Mouse (Mus musculus): Measurements from ENCODE around the gene Zbtb3. TPM values are rescaled to one million over a fixed set of nuclear protein-coding genes. Genes with fewer than 3 reads are reported as not detected.
"Not testable (repeated sequence)": the region's sequence is repeated elsewhere in the genome, so short reads cannot be mapped to it uniquely, and the experiment has no call there.

The Zbtb3 gene
- total and polyA plus RNA-seq, 2 experiments from 2014 or later = 4.4 to 5.0 TPM

DNA sequence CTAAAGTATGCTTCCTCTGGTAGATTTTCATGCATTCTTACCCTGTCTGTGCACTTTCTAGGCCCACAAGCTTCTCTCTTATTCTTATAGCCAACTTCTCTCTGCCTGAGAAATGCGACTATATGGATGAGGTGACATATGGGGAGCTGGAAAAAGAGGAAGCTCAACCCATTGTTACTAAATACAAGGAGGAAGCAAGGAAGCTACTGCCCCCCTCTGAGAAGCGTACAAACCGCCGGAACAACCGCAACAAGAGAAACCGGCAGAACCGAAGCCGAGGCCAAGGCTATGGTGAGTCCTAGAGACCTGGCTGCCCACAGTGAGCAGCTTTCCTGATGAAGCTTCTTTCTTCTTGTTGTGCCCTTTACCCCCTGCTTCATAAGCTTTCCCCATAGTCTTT is 27.3 kb downstream of the Zbtb3 start, which contains the start of gene AC129217.1:
Gene AC129217.1 (plus strand): TSS at position 114 of the 400 bp plus-strand sequence.
- ATAC-seq (no peak), DNase-seq (ENCODE audit: low spot score) (no peak)
- Histone ChIP-seq H3K4me3 (ENCODE audit: low read length) (no peak within 1 kb of the TSS), H3K27me3 (ENCODE audit: insufficient read depth, low read length) (no peaks in the 10 kb centered on the region), H3K9ac (replicated peaks; ENCODE audit: low read length) (no peak within 1 kb of the TSS), H3K9me3 (ENCODE audit: low read length) (no peaks in the 10 kb centered on the region), H3K36me3 (ENCODE audit: insufficient read depth, low read length) (peaks cover 83% of the 10 kb centered on the region), H3K4me2 (ENCODE audit: low read depth, low read length) (no peak within 1 kb of the TSS), H3K4me1 (ENCODE audit: insufficient read depth, low read length) (no peaks in the 10 kb centered on the region), H3K27ac (no peak within 1 kb of the TSS)
- WGBS = 87% methylated on average over 8 of the region's 8 CpGs
- no peak for TF ChIP-seq CTCF (IDR thresholded peaks at IDR 0.05; ENCODE audit: low read depth)

DNA sequence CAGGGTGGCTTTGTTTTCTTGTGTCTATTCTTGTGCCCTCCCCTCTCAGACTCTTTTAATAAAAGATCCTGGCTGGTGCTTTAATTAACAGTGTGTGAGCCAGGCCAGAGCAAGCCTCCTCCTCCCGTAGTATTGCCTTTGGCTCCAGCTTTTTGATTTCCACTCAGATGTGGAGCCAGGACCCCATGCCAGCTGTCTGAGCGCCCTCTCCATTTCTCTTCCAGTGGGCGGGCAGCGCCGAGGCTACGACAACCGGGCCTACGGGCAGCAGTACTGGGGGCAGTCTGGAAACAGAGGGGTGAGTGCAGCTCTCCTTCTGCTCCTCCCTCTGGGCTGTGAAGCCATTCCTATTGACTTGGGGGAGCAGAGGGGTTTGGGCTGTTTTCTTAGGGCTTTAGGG is 28.3 kb downstream of the Zbtb3 start:
- DNase-seq (ENCODE audit: low spot score) = peak; percentile 22

DNA sequence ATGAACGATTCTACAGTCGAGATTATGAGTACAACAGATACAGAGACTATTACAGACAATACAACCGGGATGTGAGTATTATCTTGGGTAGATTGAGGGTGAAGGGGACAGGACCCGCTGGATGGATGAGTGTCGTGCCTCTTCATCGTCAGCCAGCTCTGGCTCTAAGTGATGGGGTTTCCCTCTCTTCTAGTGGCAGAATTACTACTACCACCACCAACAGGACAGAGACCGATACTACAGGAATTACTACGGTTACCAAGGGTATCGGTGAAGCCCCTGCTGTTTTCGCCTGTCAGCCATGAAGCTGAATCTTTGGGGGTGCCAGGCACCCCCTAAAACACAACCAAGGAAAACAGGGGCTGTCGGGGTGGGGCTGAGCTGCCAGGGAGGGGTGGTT is 28.9 kb downstream of the Zbtb3 start:
- Histone ChIP-seq H3K4me3 (ENCODE audit: low read length) (no peak overlapping the region), H3K9ac (replicated peaks; ENCODE audit: low read length) (no peak overlapping the region), H3K4me2 (ENCODE audit: low read depth, low read length) (no peak overlapping the region), H3K27ac (peak overlapping the region; percentile 15; the same call in 1 of the 2 replicates), H3K27me3 (ENCODE audit: insufficient read depth, low read length) (no peaks in the 10 kb centered on the region), H3K36me3 (ENCODE audit: insufficient read depth, low read length) (peaks cover 76% of the 10 kb centered on the region), H3K4me1 (ENCODE audit: insufficient read depth, low read length) (no peaks in the 10 kb centered on the region), H3K9me3 (ENCODE audit: low read length) (no peaks in the 10 kb centered on the region)
- DNase-seq (ENCODE audit: low spot score) = peak; percentile 56
- WGBS = 72% methylated on average over 11 of the region's 11 CpGs
- peak; percentile 43 for TF ChIP-seq CTCF (IDR thresholded peaks at IDR 0.05; ENCODE audit: low read depth)
- ATAC-seq = peak; percentile 65

More for the DNA sequence above, 28.3 kb downstream of the Zbtb3 start:
- Histone ChIP-seq H3K36me3 (ENCODE audit: insufficient read depth, low read length) (peaks cover 81% of the 10 kb centered on the region), H3K27me3 (ENCODE audit: insufficient read depth, low read length) (no peaks in the 10 kb centered on the region), H3K9me3 (ENCODE audit: low read length) (no peaks in the 10 kb centered on the region), H3K4me1 (ENCODE audit: insufficient read depth, low read length) (no peaks in the 10 kb centered on the region), H3K9ac (replicated peaks; ENCODE audit: low read length) (no peak overlapping the region), H3K4me3 (ENCODE audit: low read length) (no peak overlapping the region), H3K27ac (peak overlapping the region; percentile 15; the same call in 1 of the 2 replicates), H3K4me2 (ENCODE audit: low read depth, low read length) (no peak overlapping the region)
- 77% methylated on average over 8 of the region's 8 CpGs for WGBS
- TF ChIP-seq CTCF (IDR thresholded peaks at IDR 0.05; ENCODE audit: low read depth) = no peak
- ATAC-seq = peak; percentile 42

DNA sequence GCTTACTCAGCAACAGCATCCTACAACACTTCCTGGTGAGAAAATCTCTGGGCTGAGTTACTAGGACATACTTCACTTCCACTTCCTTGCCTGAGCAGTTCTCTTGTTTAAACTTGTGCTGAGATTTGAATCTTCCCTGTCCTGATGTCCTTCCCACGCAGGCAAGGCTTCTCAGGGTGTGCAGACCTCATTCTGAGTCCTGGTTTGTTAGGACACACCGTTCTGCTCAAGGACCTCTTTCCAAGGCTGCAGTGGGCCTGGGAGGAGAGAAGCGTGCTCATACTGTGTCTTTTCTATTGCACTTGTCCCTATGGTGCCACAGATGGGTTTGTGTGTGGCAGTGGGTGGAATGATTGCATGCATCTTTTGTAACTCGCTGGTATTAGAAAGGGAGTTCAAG is 30.6 kb downstream of the Zbtb3 start:
- peaks cover 64% of the 10 kb centered on the region for H3K36me3 ChIP-seq (ENCODE audit: insufficient read depth, low read length)
- ATAC-seq = no peak
- H3K9me3 ChIP-seq (ENCODE audit: low read length) = no peaks in the 10 kb centered on the region
- H3K27me3 ChIP-seq (ENCODE audit: insufficient read depth, low read length) = no peaks in the 10 kb centered on the region
- no peak for DNase-seq (ENCODE audit: low spot score)
- H3K4me2 ChIP-seq (ENCODE audit: low read depth, low read length) = no peak overlapping the region
- H3K4me1 ChIP-seq (ENCODE audit: insufficient read depth, low read length) = no peaks in the 10 kb centered on the region
- no peak for TF ChIP-seq CTCF (IDR thresholded peaks at IDR 0.05; ENCODE audit: low read depth)
- H3K27ac ChIP-seq = no peak overlapping the region
- no peak overlapping the region for H3K9ac ChIP-seq (replicated peaks; ENCODE audit: low read length)
- 87% methylated on average over 4 of the region's 4 CpGs for WGBS
- no peak overlapping the region for H3K4me3 ChIP-seq (ENCODE audit: low read length)

DNA sequence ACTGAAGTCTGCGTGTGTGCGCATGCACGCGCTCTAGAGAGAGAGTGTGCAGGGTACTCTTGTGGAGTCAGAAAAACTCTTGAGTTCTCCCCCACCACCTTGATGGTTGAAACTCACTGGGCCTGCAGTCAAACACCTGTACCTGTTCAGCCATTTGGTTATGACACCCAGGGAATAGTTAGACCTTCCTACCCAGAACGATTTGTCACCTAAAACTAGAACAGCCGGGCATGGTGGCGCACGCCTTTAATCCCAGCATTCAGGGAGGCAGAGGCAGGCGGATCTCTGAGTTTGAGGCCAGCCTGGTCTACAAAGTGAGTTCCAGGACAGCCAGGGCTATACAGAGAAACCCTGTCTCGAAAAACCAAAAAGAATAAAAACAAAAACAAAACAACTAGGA is 34.0 kb downstream of the Zbtb3 start:
- DNase-seq (ENCODE audit: low spot score); H3K27me3 ChIP-seq (ENCODE audit: insufficient read depth, low read length); H3K4me1 ChIP-seq (ENCODE audit: insufficient read depth, low read length); H3K27ac ChIP-seq; H3K4me3 ChIP-seq (ENCODE audit: low read length); H3K9ac ChIP-seq (replicated peaks; ENCODE audit: low read length); H3K9me3 ChIP-seq (ENCODE audit: low read length); ATAC-seq; H3K4me2 ChIP-seq (ENCODE audit: low read depth, low read length): not testable (repeated sequence)
- H3K36me3 ChIP-seq (ENCODE audit: insufficient read depth, low read length) = peaks cover 30% of the 10 kb centered on the region
- WGBS = 96% methylated on average over 10 of the region's 10 CpGs

DNA sequence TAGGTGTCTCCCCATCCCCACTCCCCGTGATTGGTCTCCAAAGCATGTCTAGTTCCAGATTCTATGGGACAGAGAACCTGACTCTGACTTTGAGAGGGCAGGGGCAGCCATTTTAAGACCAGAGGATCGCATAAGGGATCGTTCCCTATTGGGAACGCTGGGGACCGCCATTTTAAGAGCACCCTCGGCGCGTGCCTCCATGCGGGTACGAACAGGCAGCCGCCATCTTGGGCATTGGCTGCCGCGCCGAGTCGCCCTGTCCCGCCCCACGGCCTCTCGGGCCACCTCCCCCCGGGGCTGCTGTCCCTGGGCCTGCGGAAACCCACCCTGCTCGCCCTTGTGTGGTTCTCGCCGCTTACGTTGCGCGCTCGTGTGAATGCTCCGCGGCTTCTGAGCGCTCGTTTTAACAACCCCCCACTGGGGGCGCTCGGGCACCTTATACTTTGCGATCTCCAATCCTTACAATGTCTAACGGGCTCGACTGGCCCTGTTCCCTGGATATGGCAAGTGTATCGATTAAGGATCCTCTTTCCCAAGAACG is 35.0 kb downstream of the Zbtb3 start, which contains the start of gene Bscl2:
Gene Bscl2 (plus strand): TSS at position 217 of the 541 bp plus-strand sequence.
- DNase-seq (ENCODE audit: low spot score) (peak; percentile 94), ATAC-seq (peak; percentile 81)
- H3K4me1 ChIP-seq (ENCODE audit: insufficient read depth, low read length) = peaks cover 8% of the 10 kb centered on the region
- H3K27me3 ChIP-seq (ENCODE audit: insufficient read depth, low read length) = no peaks in the 10 kb centered on the region
- H3K9ac ChIP-seq (replicated peaks; ENCODE audit: low read length) = peak within 1 kb of the TSS; percentile 73
- H3K27ac ChIP-seq = peak within 1 kb of the TSS; percentile 97
- H3K9me3 ChIP-seq (ENCODE audit: low read length) = no peaks in the 10 kb centered on the region
- peak; percentile 62 for TF ChIP-seq CTCF (IDR thresholded peaks at IDR 0.05; ENCODE audit: low read depth)
- peaks cover 23% of the 10 kb centered on the region for H3K36me3 ChIP-seq (ENCODE audit: insufficient read depth, low read length)
- peak within 1 kb of the TSS; percentile 51 for H3K4me3 ChIP-seq (ENCODE audit: low read length)
- H3K4me2 ChIP-seq (ENCODE audit: low read depth, low read length) = peak within 1 kb of the TSS; percentile 91
- under 1% methylated on average over 38 of the region's 38 CpGs for whole genome bisulfite sequencing

DNA sequence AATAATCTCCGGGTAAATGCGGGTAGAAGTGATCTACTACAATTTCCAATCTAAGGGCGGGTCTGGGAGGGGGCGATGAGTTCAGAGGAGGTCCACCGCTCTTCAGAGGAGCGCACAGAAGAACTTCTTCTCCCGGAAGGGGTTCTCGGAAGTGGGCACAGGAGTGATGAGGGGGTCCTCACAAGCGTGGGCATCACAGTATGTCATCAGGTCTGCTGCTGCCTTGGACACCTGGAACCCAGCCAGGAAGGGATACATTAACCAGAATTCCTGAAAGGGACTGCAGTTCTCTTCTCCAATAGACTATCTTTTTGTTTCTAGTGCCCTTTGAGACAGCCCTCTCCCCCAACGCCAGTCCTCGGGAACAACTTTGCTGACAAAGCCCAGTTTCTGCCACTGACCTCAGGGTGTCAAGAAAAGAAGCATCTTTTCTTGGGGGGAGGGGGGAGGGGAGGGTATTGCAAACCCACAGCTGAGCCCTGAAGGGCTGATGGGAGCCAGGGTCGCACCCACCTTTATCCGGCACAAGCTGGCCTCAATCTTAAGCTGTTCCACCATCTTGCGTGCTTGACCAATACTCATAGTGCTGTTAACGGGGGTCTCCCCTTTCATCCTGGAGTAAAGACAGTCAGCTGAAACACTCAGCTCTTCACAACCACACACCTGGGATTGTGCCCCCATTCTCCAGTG is 35.8 kb downstream of the Zbtb3 start:
- DNase-seq (ENCODE audit: low spot score) = peak; percentile 67
- H3K4me2 ChIP-seq (ENCODE audit: low read depth, low read length) = peak overlapping the region; percentile 91
- H3K4me3 ChIP-seq (ENCODE audit: low read length) = peak overlapping the region; percentile 51
- H3K9ac ChIP-seq (replicated peaks; ENCODE audit: low read length) = peak overlapping the region; percentile 73
- ATAC-seq = no peak
- H3K27ac ChIP-seq = peak overlapping the region; percentile 97
- H3K4me1 ChIP-seq (ENCODE audit: insufficient read depth, low read length) = peaks cover 8% of the 10 kb centered on the region
- no peaks in the 10 kb centered on the region for H3K27me3 ChIP-seq (ENCODE audit: insufficient read depth, low read length)
- no peaks in the 10 kb centered on the region for H3K9me3 ChIP-seq (ENCODE audit: low read length)
- no peak for TF ChIP-seq CTCF (IDR thresholded peaks at IDR 0.05; ENCODE audit: low read depth)
- 9% methylated on average over 15 of the region's 15 CpGs for WGBS
- peaks cover 14% of the 10 kb centered on the region; the same call in 1 of the 2 replicates for H3K36me3 ChIP-seq (ENCODE audit: insufficient read depth, low read length)

Measured in hindbrain, postnatal 0 days (tissue).